Mouse (Mus musculus): ENCODE data around the gene Gm5965. TPM values are rescaled to one million over a fixed set of nuclear protein-coding genes. Genes with fewer than 3 reads are reported as not detected.
"Not testable (repeated sequence)": the region's sequence is repeated elsewhere in the genome, so short reads cannot be mapped to it uniquely, and the experiment has no call there.

Gene Gm5965
- not detected in 2 replicates for polyA plus RNA-seq (2015; fragmentation: Nextera tagmentation; extraction: Ambion mirVana)

DNA sequence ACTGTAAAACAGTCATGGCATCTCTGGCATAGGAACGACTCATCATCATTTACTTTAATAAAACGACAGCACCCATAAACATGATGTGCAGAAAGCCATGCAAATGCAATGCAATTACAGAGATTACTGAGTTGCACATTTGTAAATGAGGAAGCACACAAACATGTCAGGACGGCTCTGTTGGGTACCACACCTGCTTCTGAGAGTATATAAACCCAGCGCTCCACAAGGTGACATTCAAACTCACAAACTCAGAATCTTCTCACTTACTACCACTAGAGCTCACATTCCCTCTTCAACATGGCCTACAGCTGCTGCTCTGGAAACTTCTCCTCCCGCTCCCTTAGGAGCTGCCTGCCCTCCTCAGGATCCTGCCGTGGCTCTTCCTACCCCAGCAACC, at the start of gene Gm5965:
Gene Gm5965, plus strand, starts transcription at position 301 of the 400 bp plus-strand sequence.
- no peaks in the 10 kb centered on the region for H3K27me3 ChIP-seq (replicated peaks)
- H3K4me2 ChIP-seq: no peak within 1 kb of the TSS
- ATAC-seq (ENCODE audit: extremely low read depth, insufficient number of reproducible peaks, low FRiP score, low TSS enrichment): no peak
- H3K27ac ChIP-seq (replicated peaks): no peak within 1 kb of the TSS
- 67% methylated on average over 5 of the region's 6 CpGs for WGBS
- H3K4me3 ChIP-seq: no peak within 1 kb of the TSS
- no peaks in the 10 kb centered on the region for H3K9me3 ChIP-seq
- H3K9ac ChIP-seq: no peak within 1 kb of the TSS
- no peaks in the 10 kb centered on the region for H3K4me1 ChIP-seq
- H3K36me3 ChIP-seq: no peaks in the 10 kb centered on the region

DNA sequence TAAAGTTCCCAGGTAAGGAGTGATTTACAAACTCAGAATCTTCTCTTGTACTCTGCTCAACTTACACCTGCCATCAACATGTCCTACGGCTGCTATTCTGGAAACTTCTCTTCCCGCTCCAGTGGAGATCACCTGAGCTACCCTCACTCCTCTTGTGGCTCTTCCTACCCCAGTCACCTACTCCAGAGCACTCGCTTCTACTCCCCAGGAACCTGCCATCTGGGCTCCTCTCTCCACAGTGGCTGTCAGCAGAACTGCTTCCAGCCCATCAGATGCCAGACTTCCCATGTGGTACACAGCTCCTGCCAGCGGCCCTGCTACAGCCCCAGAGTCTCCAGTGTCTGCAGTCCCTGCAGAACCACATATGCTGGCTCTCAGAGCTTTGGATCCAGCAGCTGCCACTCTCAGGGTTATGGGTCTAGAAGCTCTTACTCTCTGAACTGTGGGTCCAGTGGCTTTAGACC, 48.9 kb upstream of the Gm5965 start, which contains the start of gene Krtap13-1:
Gene Krtap13-1, plus strand, starts transcription at position 51 of the 464 bp plus-strand sequence.
- 62% methylated on average over 4 of the region's 4 CpGs for WGBS
- no peaks in the 10 kb centered on the region for H3K9me3 ChIP-seq
- no peak within 1 kb of the TSS for H3K4me2 ChIP-seq
- no peak within 1 kb of the TSS for H3K4me3 ChIP-seq
- no peaks in the 10 kb centered on the region for H3K36me3 ChIP-seq
- no peaks in the 10 kb centered on the region for H3K4me1 ChIP-seq
- H3K27me3 ChIP-seq (replicated peaks): no peaks in the 10 kb centered on the region
- no peak within 1 kb of the TSS for H3K9ac ChIP-seq
- H3K27ac ChIP-seq (replicated peaks): no peak within 1 kb of the TSS
- ATAC-seq (ENCODE audit: extremely low read depth, insufficient number of reproducible peaks, low FRiP score, low TSS enrichment): no peak

DNA sequence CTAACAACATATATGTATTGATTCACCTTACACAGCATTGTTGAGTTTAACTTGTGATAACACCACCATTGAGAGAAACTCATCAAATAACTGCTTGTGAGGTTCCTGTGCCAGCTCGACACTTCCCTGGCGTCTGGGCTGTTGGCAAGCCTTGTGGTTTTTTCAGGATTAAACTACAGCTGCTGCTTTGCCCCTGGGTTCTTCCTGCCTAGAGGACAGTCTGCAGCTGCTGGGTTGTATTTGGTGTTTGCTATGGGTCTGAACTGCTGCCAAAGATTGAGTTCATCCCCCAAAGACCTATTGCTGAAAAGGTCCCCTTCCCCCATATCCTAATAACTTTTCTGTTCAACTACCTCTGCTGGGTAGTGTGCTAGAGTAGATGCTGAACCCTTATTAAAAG, 42.3 kb upstream of the Gm5965 start:
- Histone ChIP-seq H3K27me3 (replicated peaks) (no peaks in the 10 kb centered on the region), H3K4me1 (no peaks in the 10 kb centered on the region), H3K36me3 (no peaks in the 10 kb centered on the region), H3K4me2 (no peak overlapping the region), H3K9me3 (no peaks in the 10 kb centered on the region), H3K9ac (no peak overlapping the region), H3K27ac (replicated peaks) (no peak overlapping the region), H3K4me3 (no peak overlapping the region)
- WGBS: 50% methylated on average over 2 of the region's 2 CpGs
- no peak for ATAC-seq (ENCODE audit: extremely low read depth, insufficient number of reproducible peaks, low FRiP score, low TSS enrichment)

DNA sequence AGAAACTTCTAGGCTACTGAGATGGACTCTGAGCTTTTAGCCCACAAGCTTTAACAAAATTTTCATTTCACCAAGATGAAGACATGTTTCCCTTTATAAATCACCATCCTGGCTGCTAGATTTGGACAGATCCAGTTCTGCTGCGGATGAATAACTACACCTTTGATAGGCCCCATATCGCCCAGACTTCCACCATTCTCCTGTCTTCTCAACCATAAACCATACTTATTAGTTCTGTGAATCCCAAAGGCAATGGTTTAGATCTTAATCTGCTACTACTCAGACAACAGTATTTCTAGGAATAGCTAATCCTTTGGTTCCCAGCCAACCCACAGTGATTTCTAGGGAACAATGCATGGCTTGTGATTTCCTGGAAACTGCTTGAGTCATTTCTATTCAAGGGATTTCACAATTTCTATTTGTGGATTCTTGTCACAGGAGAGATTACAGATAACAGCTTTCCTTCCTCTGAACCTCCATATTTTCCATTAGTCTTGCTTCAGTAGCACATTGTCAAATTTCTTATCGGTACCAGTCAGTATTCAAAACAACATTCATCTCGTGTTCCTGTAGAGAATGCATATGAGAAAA, 32.9 kb upstream of the Gm5965 start:
- H3K27me3 ChIP-seq (replicated peaks): no peaks in the 10 kb centered on the region
- 57% methylated on average over 4 of the region's 4 CpGs for WGBS
- no peak overlapping the region for H3K27ac ChIP-seq (replicated peaks)
- ATAC-seq (ENCODE audit: extremely low read depth, insufficient number of reproducible peaks, low FRiP score, low TSS enrichment): no peak
- H3K4me2 ChIP-seq: no peak overlapping the region
- H3K36me3 ChIP-seq: no peaks in the 10 kb centered on the region
- H3K9me3 ChIP-seq: no peaks in the 10 kb centered on the region
- no peak overlapping the region for H3K4me3 ChIP-seq
- no peak overlapping the region for H3K9ac ChIP-seq
- H3K4me1 ChIP-seq: no peaks in the 10 kb centered on the region

DNA sequence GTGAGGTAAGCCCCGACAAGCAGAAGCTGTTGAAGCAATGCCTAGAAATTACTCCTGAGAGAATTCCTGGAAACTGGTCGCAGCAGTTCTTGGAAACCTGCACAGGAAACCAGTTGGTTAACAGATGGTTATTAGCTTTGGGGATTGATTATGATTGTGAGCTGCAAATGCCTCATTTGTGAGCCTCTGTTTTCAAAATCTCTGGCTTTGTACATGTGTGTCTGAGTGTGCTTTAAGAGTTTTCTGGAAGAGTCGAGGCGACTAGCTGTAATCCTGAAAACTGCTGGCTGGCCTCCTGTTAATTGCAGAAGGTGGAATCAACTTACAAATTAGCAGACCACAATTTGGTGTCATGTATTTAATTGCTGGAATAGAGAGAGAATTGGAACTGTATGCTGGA, 29.8 kb upstream of the Gm5965 start:
- H3K27me3 ChIP-seq (replicated peaks): no peaks in the 10 kb centered on the region
- H3K9me3 ChIP-seq: no peaks in the 10 kb centered on the region
- no peak overlapping the region for H3K4me2 ChIP-seq
- WGBS: 69% methylated on average over 4 of the region's 4 CpGs
- no peak overlapping the region for H3K27ac ChIP-seq (replicated peaks)
- no peak for ATAC-seq (ENCODE audit: extremely low read depth, insufficient number of reproducible peaks, low FRiP score, low TSS enrichment)
- H3K4me1 ChIP-seq: no peaks in the 10 kb centered on the region
- H3K36me3 ChIP-seq: no peaks in the 10 kb centered on the region
- H3K4me3 ChIP-seq: no peak overlapping the region
- no peak overlapping the region for H3K9ac ChIP-seq

DNA sequence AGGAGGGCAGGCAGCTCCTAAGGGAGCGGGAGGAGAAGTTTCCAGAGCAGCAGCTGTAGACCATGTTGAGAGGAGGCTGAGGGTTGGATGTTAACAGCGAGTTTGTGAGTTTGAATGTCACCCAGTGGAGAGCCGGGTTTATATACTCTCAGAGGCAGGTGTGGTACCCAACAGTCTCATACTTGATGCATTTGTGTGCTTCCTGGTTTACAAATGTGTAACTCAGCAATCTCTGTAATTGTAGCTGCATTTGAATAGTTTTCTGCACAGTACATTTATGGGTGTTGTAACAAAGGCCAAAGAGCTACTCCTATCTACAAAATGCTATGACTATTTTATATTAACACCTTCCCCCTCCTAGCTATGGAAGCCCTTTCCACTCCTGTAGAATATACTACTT, 26.2 kb upstream of the Gm5965 start, which contains the start of gene Krtap13:
Gene Krtap13, minus strand, starts transcription at position 101 of the 400 bp plus-strand sequence.
- H3K36me3 ChIP-seq; H3K9me3 ChIP-seq; H3K4me3 ChIP-seq; H3K9ac ChIP-seq; H3K4me1 ChIP-seq; ATAC-seq (ENCODE audit: extremely low read depth, insufficient number of reproducible peaks, low FRiP score, low TSS enrichment); H3K27ac ChIP-seq (replicated peaks); H3K27me3 ChIP-seq (replicated peaks); H3K4me2 ChIP-seq: not testable (repeated sequence)
- WGBS: 74% methylated on average over 3 of the region's 3 CpGs

DNA sequence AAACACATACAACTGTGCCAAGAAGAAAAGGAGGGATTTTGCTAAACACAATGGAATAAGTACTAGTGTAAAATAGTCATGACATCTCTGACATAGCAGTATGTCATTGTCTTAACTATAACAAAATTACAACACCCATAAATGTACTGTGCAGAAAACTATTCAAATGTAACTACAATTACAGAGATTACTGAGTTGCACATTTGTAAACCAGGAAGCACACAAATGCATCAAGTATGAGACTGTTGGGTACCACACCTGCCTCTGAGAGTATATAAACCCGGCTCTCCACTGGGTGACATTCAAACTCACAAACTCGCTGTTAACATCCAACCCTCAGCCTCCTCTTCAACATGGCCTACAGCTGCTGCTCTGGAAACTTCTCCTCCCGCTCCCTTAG, 19.1 kb upstream of the Gm5965 start, which contains the start of gene 2310034C09Rik:
Gene 2310034C09Rik, plus strand, starts transcription at position 301 of the 400 bp plus-strand sequence.
- H3K27me3 ChIP-seq (replicated peaks); H3K4me2 ChIP-seq; H3K36me3 ChIP-seq; H3K9me3 ChIP-seq; H3K9ac ChIP-seq; H3K27ac ChIP-seq (replicated peaks); ATAC-seq (ENCODE audit: extremely low read depth, insufficient number of reproducible peaks, low FRiP score, low TSS enrichment); H3K4me3 ChIP-seq; H3K4me1 ChIP-seq: not testable (repeated sequence)
- WGBS: 80% methylated on average over 3 of the region's 3 CpGs

DNA sequence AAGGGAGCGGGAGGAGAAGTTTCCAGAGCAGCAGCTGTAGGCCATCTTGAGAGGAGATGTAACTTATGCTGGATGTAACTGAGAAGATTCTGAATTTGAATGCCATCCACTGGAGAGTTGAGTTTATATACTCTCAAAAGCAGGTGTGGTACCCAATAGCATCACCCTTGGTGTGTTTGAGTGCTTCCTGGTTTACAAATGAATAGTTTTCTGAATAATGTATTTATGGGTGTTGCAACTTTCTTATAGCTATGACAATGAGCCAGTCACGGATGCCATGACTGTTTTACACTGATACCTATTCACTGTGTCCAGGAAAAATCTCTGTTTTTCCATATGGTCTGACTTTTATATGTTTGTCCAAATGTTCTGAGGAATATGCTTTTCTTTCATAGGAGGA, 3.6 kb upstream of the Gm5965 start, which contains the start of gene 2310057N15Rik:
Gene 2310057N15Rik, minus strand, starts transcription at position 101 of the 400 bp plus-strand sequence.
- ATAC-seq (ENCODE audit: extremely low read depth, insufficient number of reproducible peaks, low FRiP score, low TSS enrichment): no peak
- H3K4me1 ChIP-seq: no peaks in the 10 kb centered on the region
- no peak within 1 kb of the TSS for H3K27ac ChIP-seq (replicated peaks)
- H3K4me2 ChIP-seq: no peak within 1 kb of the TSS
- H3K36me3 ChIP-seq: no peaks in the 10 kb centered on the region
- H3K9ac ChIP-seq: no peak within 1 kb of the TSS
- 72% methylated on average over 2 of the region's 2 CpGs for WGBS
- H3K9me3 ChIP-seq: no peaks in the 10 kb centered on the region
- H3K4me3 ChIP-seq: no peak within 1 kb of the TSS
- no peaks in the 10 kb centered on the region for H3K27me3 ChIP-seq (replicated peaks)

DNA sequence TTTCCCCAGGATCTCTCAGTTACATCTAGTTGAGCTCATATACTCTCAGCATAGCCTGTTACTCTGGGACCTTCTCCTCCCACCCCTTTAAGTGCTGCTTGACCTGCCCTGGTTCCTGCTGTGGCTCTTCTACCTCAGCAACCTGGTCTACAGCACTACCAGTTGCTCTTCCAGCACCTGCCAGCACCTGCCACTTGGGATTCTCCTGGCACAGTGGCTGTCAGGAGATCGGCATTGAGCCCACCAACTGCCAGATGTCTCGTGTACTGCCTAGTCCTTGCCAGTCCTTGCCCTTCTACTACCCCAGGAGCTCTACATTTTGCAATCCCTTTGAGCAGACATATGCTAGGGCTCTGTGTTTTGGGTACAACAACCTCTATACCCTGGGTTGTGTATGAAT, 9.1 kb downstream of the Gm5965 start:
- no peaks in the 10 kb centered on the region for H3K27me3 ChIP-seq (replicated peaks)
- H3K36me3 ChIP-seq: no peaks in the 10 kb centered on the region
- no peak for ATAC-seq (ENCODE audit: extremely low read depth, insufficient number of reproducible peaks, low FRiP score, low TSS enrichment)
- no peaks in the 10 kb centered on the region for H3K4me1 ChIP-seq
- H3K27ac ChIP-seq (replicated peaks): no peak overlapping the region
- H3K4me3 ChIP-seq: no peak overlapping the region
- no peak overlapping the region for H3K9ac ChIP-seq
- H3K4me2 ChIP-seq: no peak overlapping the region
- WGBS: 55% methylated on average over 2 of the region's 2 CpGs
- no peaks in the 10 kb centered on the region for H3K9me3 ChIP-seq

DNA sequence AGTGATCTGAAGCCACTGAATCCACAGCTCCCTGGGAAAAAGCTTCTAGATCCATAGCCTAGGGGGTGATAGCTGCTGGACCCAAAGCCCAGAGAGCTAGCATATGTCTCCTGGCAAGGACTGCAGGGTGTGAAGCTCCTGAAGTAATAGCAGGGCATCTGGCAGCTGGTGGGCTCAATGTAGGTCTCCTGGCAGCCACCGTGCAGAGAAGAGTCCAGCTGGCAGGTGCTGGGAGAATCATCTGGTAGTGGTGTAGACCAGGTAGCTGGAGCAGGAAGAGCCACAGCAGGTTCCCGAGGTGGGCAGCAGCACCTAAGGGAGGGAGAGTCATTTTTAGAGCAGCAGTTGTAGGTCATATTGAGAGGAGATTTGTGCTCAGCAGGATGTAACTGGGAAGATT, 34.1 kb downstream of the Gm5965 start, which contains the start of gene Gm20741:
Gene Gm20741, minus strand, starts transcription at position 394 of the 400 bp plus-strand sequence.
- H3K27ac ChIP-seq (replicated peaks): no peak within 1 kb of the TSS
- no peak for ATAC-seq (ENCODE audit: extremely low read depth, insufficient number of reproducible peaks, low FRiP score, low TSS enrichment)
- H3K9me3 ChIP-seq: no peaks in the 10 kb centered on the region
- H3K4me2 ChIP-seq: no peak within 1 kb of the TSS
- no peaks in the 10 kb centered on the region for H3K27me3 ChIP-seq (replicated peaks)
- no peak within 1 kb of the TSS for H3K9ac ChIP-seq
- no peaks in the 10 kb centered on the region for H3K4me1 ChIP-seq
- H3K4me3 ChIP-seq: no peak within 1 kb of the TSS
- WGBS: 61% methylated on average over 2 of the region's 2 CpGs
- H3K36me3 ChIP-seq: no peaks in the 10 kb centered on the region

DNA sequence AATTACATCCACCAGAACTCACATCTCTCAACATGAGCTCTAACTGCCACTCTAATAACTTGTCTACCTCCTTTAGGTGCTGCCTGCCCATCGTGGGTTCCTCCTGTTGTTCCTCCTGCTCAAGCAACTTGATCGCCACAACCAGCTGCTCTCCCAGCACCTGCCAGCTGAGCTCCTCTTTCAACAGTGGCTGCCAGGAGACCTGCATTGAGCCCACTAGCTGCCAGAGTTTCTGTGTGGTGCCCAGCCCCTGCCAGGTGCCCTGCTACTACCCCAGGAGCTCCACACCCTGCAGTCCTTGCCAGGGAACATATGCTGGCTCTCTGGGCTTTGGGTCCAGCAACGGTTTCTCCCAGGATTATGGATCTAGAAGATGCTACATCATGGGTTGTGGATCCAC, 42.4 kb downstream of the Gm5965 start, which contains the start of gene Krtap15:
Gene Krtap15, plus strand, starts transcription at position 150 of the 400 bp plus-strand sequence.
- 72% methylated on average over 3 of the region's 3 CpGs for WGBS
- Histone ChIP-seq H3K27me3 (replicated peaks) (no peaks in the 10 kb centered on the region), H3K4me3 (no peak within 1 kb of the TSS)

DNA sequence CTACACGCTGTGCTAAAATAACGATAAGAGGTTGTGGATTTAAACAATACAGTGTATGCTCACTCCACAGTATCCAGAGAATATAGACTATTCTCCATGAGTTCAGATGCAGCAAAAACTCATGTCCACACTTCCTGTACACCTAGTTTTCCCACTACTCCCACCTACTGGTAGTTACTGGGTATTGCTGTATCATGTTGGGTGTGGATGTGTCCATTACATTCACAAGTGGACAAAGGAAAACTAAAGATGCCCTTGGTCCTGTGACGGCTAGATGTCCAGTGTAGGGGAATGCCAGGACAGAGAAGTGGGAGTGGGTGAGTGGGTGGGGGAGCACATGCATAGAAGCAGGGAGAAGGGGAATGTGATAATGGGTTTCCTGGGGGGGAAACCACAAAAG, 46.0 kb downstream of the Gm5965 start:
- Histone ChIP-seq H3K4me2 (no peak overlapping the region), H3K27me3 (replicated peaks) (no peaks in the 10 kb centered on the region), H3K9ac (no peak overlapping the region), H3K4me1 (no peaks in the 10 kb centered on the region), H3K27ac (replicated peaks) (no peak overlapping the region), H3K36me3 (no peaks in the 10 kb centered on the region), H3K9me3 (no peaks in the 10 kb centered on the region), H3K4me3 (no peak overlapping the region)
- 69% methylated on average over 3 of the region's 3 CpGs for WGBS
- ATAC-seq (ENCODE audit: extremely low read depth, insufficient number of reproducible peaks, low FRiP score, low TSS enrichment): no peak

More for the DNA sequence above, 42.4 kb downstream of the Gm5965 start, which contains the start of gene Krtap15:
- Histone ChIP-seq H3K4me2 (no peak within 1 kb of the TSS), H3K36me3 (no peaks in the 10 kb centered on the region), H3K9me3 (no peaks in the 10 kb centered on the region), H3K9ac (no peak within 1 kb of the TSS), H3K27ac (replicated peaks) (no peak within 1 kb of the TSS), H3K4me1 (no peaks in the 10 kb centered on the region)
- ATAC-seq (ENCODE audit: extremely low read depth, insufficient number of reproducible peaks, low FRiP score, low TSS enrichment): no peak
